Mouse (Mus musculus): Measurements from ENCODE around the gene Rock2.

DNA sequence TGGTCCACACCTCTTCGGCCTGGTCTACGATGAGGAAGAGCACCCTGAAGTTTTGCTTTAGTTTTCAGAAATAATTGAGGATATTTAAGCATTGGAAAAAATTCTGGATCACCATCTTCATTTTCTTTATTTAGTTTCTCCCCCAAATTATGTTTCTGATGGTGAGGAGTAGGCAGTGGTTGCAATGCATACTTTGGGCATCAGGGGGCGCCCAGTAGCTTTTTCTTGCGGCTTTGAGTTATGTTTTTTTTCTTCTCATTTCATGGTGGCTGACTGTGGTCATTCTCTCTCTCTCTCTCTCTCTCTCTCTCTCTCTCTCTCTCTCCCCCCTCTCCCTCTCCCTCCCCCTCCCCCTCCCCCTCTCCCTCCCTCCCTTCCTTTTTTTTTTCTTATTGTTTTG, 123.8 kb downstream of the Rock2 start:
- no peak for TF ChIP-seq POLR2A (IDR thresholded peaks at IDR 0.05; ENCODE audit: borderline replicate concordance, control insufficient read depth, low read depth, low read length)
- peak; percentile 49 for TF ChIP-seq CTCF (IDR thresholded peaks at IDR 0.05; ENCODE audit: control insufficient read depth, insufficient read depth, low read length)

Data from bone marrow, adult 2 months (tissue).